Mouse (Mus musculus) heart, embryonic 15.5 days (tissue): ENCODE measurements at regions not wholly inside any gene's neighbourhood (a gene's known extent, or its start where the extent isn't known, plus 50 kb on each side); places are given as distances from the start of the nearest gene placed in this dataset.
A peak's percentile ranks its signal among the peaks of the same experiment; 100 is the strongest.

Experiments used
- ATAC-seq: fragments of 200-750 bp; cut with Nextera tagmentation; replicated peaks from 2 replicates; pipeline ENCODE4 v1.8.0; 2017; ENCODE audit warnings: low read depth, moderate TSS enrichment; ENCODE audit not compliant: insufficient number of reproducible peaks, insufficient read depth, low FRiP score
- H3K27ac ChIP-seq: fragments of 300-500 bp; sonication (generic); 2 replicates; pipeline ENCODE4 v1.5.1; 2015; ENCODE audit warnings: mild to moderate bottlenecking, inconsistent platforms
- H3K27me3 ChIP-seq: fragments of 300-500 bp; sonication (generic); 2 replicates; pipeline ENCODE4 v1.6.1; 2015; ENCODE audit warnings: inconsistent platforms
- H3K36me3 ChIP-seq: fragments of 300-500 bp; sonication (generic); 2 replicates; pipeline ENCODE4 v1.6.1; 2015; ENCODE audit warnings: mild to moderate bottlenecking, inconsistent platforms
- H3K4me1 ChIP-seq: fragments of 300-500 bp; sonication (generic); replicated peaks from 2 replicates; pipeline ENCODE4 v1.6.1; 2015; ENCODE audit warnings: inconsistent platforms
- H3K4me2 ChIP-seq: fragments of 300-500 bp; sonication (generic); 2 replicates; pipeline ENCODE4 v1.6.1; 2015; ENCODE audit warnings: inconsistent platforms, mild to moderate bottlenecking, moderate library complexity
- H3K4me3 ChIP-seq: fragments of 300-500 bp; sonication (generic); 2 replicates; pipeline ENCODE4 v1.5.1; 2015; ENCODE audit warnings: mild to moderate bottlenecking, inconsistent platforms
- H3K9ac ChIP-seq: fragments of 300-500 bp; sonication (generic); 2 replicates; pipeline ENCODE4 v1.6.1; 2015; ENCODE audit warnings: mild to moderate bottlenecking, inconsistent platforms
- H3K9me3 ChIP-seq: fragments of 300-500 bp; sonication (generic); replicated peaks from 2 replicates; pipeline ENCODE4 v1.6.1; 2016; ENCODE audit warnings: inconsistent platforms
- WGBS: fragments of 180-500 bp; shearing (Covaris S2); methylation state at CpG from one replicate; pipeline ENCODE4 v1.1.7; 2015; ENCODE audit warnings: mixed read lengths; 5-methylcytosine and 5-hydroxymethylcytosine counted together

DNA sequence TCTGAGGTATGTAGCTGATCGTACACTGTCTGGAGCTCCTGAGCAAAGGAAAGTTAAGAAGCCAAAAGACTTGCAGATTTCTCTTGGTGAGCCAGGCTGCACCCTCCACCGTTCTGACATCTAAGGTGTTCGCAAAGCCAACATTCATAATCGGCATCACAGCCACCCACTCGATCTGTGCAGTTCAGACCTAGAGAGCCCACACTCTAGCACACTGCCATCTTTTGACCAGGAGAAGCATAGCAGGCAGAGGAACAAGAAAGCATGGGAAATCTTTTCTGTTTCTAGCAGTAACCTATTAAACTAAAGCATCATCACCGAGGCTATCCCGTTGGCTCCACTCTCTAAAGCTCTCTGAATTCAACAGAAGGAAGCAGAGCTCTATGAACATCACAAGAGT, 59.2 kb downstream of the Areg start:
- H3K27me3 ChIP-seq: no peaks in the 10 kb centered on the region
- ATAC-seq: no peak
- no peak overlapping the region for H3K4me3 ChIP-seq
- no peak overlapping the region for H3K27ac ChIP-seq
- no peaks in the 10 kb centered on the region for H3K36me3 ChIP-seq
- H3K4me2 ChIP-seq: no peak overlapping the region
- H3K9me3 ChIP-seq: no peaks in the 10 kb centered on the region
- no peak overlapping the region for H3K9ac ChIP-seq
- WGBS: 35% methylated on average over 7 of the region's 7 CpGs
- peaks cover 7% of the 10 kb centered on the region for H3K4me1 ChIP-seq

DNA sequence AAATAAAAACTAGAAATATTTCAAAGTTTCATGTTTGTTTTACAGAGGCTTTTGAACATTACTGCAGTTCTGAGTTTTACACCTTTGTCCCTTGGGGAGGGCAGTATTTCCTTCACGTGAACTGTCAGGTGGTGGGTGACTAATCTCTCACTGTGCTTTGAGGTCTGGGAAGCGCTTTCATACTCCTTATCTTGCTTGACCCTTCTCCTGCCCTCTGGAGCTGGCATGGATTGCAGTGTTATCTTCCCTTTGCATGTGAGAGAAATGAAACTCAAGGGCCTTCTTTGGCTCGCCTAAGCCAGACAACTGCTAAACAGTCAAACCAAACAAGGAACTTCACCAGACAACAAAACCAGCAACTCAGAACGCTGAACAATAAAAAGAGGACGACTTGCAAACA, 61.0 kb downstream of the Areg start:
- Histone ChIP-seq H3K36me3 (no peaks in the 10 kb centered on the region), H3K27me3 (no peaks in the 10 kb centered on the region), H3K4me3 (no peak overlapping the region), H3K9ac (no peak overlapping the region), H3K4me1 (peaks cover 10% of the 10 kb centered on the region), H3K4me2 (no peak overlapping the region), H3K27ac (no peak overlapping the region; the same call in 1 of the 2 replicates), H3K9me3 (no peaks in the 10 kb centered on the region)
- ATAC-seq: no peak; the same call in 1 of the 2 replicates
- WGBS: 20% methylated on average over 5 of the region's 5 CpGs

DNA sequence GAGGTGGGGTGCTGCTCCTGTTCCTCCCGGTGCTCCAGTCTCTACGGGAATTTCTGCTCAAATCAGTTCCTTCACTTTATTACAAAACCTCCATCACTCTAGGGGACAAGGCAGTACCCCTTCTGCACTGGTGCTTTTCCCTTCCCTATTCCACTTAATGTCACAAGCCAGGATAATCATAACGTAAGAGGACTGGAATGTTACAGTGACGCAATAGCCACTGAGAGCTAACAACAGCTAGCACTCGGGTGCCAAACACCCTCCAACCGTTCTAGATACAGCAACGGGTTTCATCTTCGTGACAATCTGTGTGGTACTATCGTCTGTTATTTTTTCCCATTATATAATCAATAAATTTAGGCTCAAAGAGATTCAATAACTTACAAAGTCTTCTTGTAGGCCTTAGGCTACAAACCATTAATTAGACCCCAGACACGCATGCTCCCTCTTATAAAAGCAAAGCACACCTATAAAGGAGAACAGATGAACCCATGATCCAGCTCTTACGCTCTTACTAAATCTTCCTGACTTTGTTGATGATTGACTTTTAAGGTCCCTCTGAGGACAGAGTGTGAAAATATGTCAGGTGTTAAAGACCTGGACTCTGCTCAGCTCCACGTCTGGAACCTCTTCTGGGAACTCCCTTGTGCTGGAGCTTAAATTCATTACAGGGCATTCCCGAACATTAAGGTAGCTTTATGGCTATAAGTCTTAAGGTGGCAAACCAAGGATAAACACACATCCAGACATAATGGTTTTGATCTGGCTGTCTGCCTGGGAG, 65.0 kb downstream of the Areg start:
- Histone ChIP-seq H3K27me3 (no peaks in the 10 kb centered on the region), H3K4me1 (peaks cover 18% of the 10 kb centered on the region), H3K4me3 (no peak overlapping the region), H3K9me3 (no peaks in the 10 kb centered on the region), H3K27ac (no peak overlapping the region), H3K36me3 (no peaks in the 10 kb centered on the region), H3K9ac (no peak overlapping the region), H3K4me2 (no peak overlapping the region)
- ATAC-seq: no peak
- WGBS: 65% methylated on average over 13 of the region's 13 CpGs

DNA sequence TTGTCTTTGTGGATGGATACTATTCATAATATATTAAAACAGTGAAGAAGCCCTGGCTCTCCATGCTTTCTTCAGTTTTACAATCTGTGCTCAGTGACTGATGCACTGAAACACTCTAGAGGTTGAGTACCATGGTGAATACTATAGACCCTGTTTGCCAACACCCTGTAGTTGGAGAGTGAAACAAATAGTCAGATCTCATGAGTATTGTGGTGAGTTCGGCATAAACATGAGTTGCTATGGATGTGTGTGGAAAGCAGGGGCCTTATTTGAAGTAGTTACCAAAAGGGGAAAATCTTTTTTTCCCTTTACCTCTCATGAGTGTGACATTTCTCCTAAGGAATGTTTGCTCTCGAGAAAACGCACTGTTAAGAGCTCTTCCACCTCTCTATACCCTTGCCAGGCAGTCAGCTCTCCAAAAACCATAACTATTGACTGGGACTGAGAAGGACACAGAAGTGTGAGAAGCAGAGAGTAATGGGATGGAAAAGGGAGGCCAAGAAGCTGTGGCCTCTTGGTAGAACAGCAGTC, 66.0 kb downstream of the Areg start:
- Histone ChIP-seq H3K4me2 (no peak overlapping the region), H3K36me3 (no peaks in the 10 kb centered on the region), H3K9ac (no peak overlapping the region), H3K4me3 (no peak overlapping the region), H3K9me3 (no peaks in the 10 kb centered on the region), H3K27me3 (no peaks in the 10 kb centered on the region), H3K4me1 (peaks cover 17% of the 10 kb centered on the region), H3K27ac (no peak overlapping the region)
- no peak for ATAC-seq
- WGBS: 77% methylated on average over 3 of the region's 3 CpGs

DNA sequence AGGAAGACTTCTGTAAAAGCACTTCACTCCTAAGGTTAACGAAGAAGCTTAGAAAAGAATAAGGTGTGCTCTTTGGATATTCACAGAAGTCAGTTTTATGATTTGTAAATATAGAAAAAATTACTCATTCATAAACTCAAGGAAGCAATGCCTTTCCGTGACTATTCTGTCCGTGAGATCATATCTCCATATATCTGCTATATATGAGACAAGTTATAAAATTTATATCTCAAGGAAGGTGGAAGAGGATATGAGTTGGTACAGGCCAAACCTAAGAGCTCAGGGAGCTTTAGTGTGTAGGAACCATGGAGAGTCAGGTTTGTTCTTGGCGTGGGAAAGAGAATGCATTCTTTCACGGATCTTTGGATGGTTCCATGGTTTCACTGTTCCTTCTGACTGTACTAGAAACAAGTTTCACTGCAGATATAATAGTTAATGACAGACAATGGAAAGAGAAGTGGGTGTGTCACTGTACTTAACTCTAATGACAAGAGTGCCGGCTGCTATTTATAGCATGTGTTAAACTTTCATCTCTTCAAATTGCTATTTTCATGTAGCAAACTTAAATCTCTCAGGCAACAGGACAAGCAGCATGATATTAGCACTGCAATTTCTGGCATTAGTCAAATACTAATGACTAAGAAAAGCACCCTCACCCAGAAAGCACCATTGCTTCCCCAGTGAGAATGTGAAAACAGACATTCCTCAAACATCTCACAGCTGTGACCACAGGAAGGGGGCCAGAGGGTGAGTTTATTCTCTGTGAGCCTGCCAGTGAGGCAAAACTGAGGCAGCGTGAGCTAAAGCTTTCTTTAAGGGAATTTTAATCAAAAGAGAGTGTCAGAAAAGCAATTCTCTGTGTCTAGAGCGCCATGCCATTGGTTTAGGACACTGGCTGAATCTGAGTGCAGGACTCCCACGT, 67.4 kb downstream of the Areg start:
- H3K4me1 ChIP-seq: peaks cover 11% of the 10 kb centered on the region
- no peak overlapping the region for H3K9ac ChIP-seq
- no peaks in the 10 kb centered on the region for H3K27me3 ChIP-seq
- H3K4me2 ChIP-seq: no peak overlapping the region
- ATAC-seq: no peak
- no peak overlapping the region for H3K4me3 ChIP-seq
- WGBS: 59% methylated on average over 9 of the region's 9 CpGs
- H3K9me3 ChIP-seq: no peaks in the 10 kb centered on the region
- no peaks in the 10 kb centered on the region for H3K36me3 ChIP-seq
- peak overlapping the region; percentile 52; the same call in 1 of the 2 replicates for H3K27ac ChIP-seq

DNA sequence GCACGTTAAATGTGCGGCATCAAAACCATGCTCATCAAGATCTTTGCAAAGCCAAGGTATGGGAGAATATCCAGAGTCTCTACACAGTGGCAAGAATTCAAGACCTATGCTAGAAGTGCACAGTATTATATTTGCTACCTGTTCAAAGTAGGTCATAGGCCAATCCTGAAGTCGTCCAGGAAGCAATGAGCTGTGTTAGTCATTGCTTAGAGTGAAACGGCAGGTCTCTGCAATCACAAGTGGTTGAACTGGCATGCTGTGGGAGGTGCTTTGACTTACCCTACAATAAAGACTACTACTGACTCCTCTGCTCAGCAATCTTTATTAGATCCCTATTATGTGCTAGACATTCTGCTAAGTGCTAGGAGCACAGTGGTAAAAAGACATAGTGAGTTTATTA, 80.8 kb downstream of the Areg start:
- Histone ChIP-seq H3K27me3 (no peaks in the 10 kb centered on the region), H3K9ac (no peak overlapping the region), H3K4me3 (no peak overlapping the region), H3K4me2 (no peak overlapping the region), H3K4me1 (no peaks in the 10 kb centered on the region), H3K9me3 (no peaks in the 10 kb centered on the region), H3K27ac (no peak overlapping the region), H3K36me3 (no peaks in the 10 kb centered on the region)
- ATAC-seq: no peak
- 82% methylated on average over 4 of the region's 4 CpGs for WGBS

DNA sequence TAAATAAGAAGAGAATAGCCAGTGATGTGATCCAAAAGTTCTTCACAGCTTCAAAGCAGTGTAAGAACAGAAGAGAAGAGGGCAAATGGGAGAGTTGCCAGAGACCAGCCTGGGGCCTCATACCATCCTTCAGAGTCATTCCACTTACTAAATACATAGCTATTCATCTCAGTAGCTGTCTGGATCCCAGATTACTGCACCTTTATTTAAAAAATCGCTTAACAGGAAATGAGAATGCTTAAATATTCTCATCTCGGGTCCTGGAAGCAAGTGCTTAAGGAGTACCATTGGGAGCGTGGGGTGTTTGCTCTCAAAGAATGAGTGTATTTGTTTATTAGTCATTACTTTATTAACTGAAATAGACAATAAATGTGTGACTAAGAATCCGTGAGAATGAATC, 102.3 kb downstream of the Areg start:
- Histone ChIP-seq H3K4me1 (peaks cover 6% of the 10 kb centered on the region; the same call in 1 of the 2 replicates), H3K27ac (no peak overlapping the region), H3K27me3 (no peaks in the 10 kb centered on the region), H3K36me3 (no peaks in the 10 kb centered on the region), H3K9me3 (no peaks in the 10 kb centered on the region), H3K4me3 (no peak overlapping the region), H3K4me2 (no peak overlapping the region), H3K9ac (no peak overlapping the region)
- 51% methylated on average over 4 of the region's 4 CpGs for WGBS
- ATAC-seq: no peak

DNA sequence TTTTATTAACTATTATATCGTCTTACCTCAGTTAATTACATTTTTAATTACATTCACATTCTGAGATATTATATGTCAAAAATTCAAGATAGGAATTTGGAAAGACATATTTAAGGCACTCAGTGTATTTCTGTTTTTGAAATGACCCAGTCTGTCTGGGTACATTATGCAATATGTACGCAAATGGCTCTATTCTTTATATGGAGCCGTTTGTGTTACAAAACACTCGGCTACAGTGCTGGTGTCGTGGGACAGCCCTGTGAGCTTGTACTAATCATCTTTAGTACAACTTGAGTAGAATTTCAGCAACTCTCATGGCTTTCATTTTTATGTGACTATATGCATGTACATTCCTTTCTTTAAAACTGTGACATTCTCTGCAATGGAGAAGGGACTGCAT, 108.0 kb downstream of the Areg start:
- no peaks in the 10 kb centered on the region for H3K27me3 ChIP-seq
- no peak overlapping the region for H3K4me2 ChIP-seq
- no peak overlapping the region for H3K4me3 ChIP-seq
- H3K27ac ChIP-seq: no peak overlapping the region
- H3K4me1 ChIP-seq: no peaks in the 10 kb centered on the region
- 92% methylated on average over 5 of the region's 5 CpGs for WGBS
- H3K36me3 ChIP-seq: no peaks in the 10 kb centered on the region
- no peak for ATAC-seq
- no peak overlapping the region for H3K9ac ChIP-seq
- H3K9me3 ChIP-seq: no peaks in the 10 kb centered on the region

DNA sequence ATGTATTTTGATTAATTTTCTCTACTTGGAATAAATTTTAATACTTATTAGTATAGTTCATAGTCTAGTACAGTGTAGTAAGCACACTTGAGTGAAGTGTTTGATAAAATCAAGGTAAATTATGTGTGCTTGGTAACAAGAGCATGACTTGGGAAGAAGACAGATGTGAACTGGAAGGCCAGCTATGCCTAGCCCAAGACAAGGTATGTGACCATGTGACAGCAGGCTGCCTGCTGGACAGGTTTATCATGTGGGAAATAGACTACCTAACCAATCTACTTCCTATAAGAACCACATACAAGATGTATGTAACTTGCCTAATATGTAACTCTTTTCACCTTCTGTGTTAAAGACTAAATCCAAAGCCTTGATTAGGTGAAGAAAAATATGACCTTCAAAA, 122.5 kb downstream of the Areg start:
- no peaks in the 10 kb centered on the region for H3K9me3 ChIP-seq
- H3K27me3 ChIP-seq: no peaks in the 10 kb centered on the region
- H3K36me3 ChIP-seq: no peaks in the 10 kb centered on the region
- no peak overlapping the region for H3K4me3 ChIP-seq
- H3K9ac ChIP-seq: no peak overlapping the region
- no peak overlapping the region for H3K4me2 ChIP-seq
- H3K4me1 ChIP-seq: peaks cover 8% of the 10 kb centered on the region; the same call in 1 of the 2 replicates
- H3K27ac ChIP-seq: no peak overlapping the region
- no peak for ATAC-seq

DNA sequence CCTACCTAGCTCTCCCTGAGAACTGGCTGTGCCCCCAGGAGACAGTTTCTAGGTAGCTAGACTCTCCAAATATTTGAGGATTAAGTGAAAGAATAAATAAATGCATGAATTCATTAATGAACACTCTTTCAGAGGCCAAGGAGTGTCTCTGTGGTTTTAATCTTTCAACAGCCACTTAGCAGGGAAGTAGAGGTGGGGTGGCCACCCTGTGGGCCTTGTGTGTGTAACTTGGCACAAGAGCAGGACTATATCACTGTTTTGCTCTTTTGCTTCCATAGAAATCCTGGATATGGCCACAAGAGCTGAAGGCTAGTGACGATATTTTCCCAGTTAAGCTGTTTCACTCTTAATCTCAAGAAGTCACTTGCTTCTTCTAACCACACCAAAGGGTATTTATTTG, 123.1 kb downstream of the Areg start:
- Histone ChIP-seq H3K4me2 (no peak overlapping the region), H3K27me3 (no peaks in the 10 kb centered on the region), H3K27ac (no peak overlapping the region), H3K9me3 (no peaks in the 10 kb centered on the region), H3K36me3 (no peaks in the 10 kb centered on the region), H3K9ac (no peak overlapping the region), H3K4me3 (no peak overlapping the region), H3K4me1 (peaks cover 8% of the 10 kb centered on the region; the same call in 1 of the 2 replicates)
- no peak for ATAC-seq
- WGBS: 54% methylated on average over 1 of the region's 1 CpGs

DNA sequence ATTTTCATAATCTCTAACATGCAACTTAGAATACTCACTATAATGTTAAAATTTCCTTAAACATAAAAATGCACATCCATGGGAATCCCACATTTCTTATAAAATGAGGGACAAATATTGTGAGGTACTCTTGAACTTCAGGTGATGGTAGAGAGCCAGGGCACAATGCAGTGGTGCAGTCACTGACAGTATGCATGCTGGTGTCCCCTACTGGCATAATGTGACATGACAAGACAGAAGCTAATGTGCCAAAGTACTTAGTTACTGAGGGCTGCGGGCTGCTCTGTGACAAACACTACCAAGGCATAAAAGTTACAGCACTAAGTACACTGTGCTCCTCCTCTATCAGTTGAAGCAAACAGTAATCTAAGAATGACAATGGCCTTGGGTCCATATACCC, 131.3 kb downstream of the Areg start:
- H3K36me3 ChIP-seq: no peaks in the 10 kb centered on the region
- H3K4me2 ChIP-seq: no peak overlapping the region
- H3K27ac ChIP-seq: no peak overlapping the region
- H3K4me1 ChIP-seq: no peaks in the 10 kb centered on the region
- ATAC-seq: no peak
- 78% methylated on average over 1 of the region's 1 CpGs for WGBS
- H3K9me3 ChIP-seq: no peaks in the 10 kb centered on the region
- H3K9ac ChIP-seq: no peak overlapping the region
- H3K27me3 ChIP-seq: no peaks in the 10 kb centered on the region
- no peak overlapping the region for H3K4me3 ChIP-seq
